Mouse (Mus musculus) erythroblast, embryonic 14.5 days (primary cell): ENCODE results near the gene Banp. TPM values are rescaled to one million over a fixed set of nuclear protein-coding genes. Genes with fewer than 3 reads are reported as not detected.

ENCODE experiments used
- H3K27me3 ChIP-seq: 2 replicates; pipeline ENCODE4 v1.6.1; 2012; ENCODE audit warnings: inconsistent platforms; ENCODE audit not compliant: control insufficient read depth
- H3K36me3 ChIP-seq: 2 replicates; pipeline ENCODE4 v1.6.1; 2012; ENCODE audit warnings: mild to moderate bottlenecking, inconsistent platforms; ENCODE audit not compliant: control insufficient read depth
- H3K4me1 ChIP-seq: 2 replicates; pipeline ENCODE4 v1.6.1; 2012; ENCODE audit warnings: inconsistent platforms; ENCODE audit not compliant: control insufficient read depth
- H3K4me3 ChIP-seq: replicated peaks from 2 replicates; pipeline ENCODE3; 2012; ENCODE audit warnings: moderate library complexity, mild to moderate bottlenecking, inconsistent platforms
- H3K9me3 ChIP-seq: 2 replicates; pipeline ENCODE4 v1.6.1; 2012; ENCODE audit warnings: low read length, inconsistent platforms, mixed read lengths; ENCODE audit not compliant: control insufficient read depth
- GATA1 ChIP-seq: IDR thresholded peaks from 2 replicates; pipeline ENCODE4 v1.6.1; 2012; ENCODE audit warnings: low read length, inconsistent platforms, mixed read lengths
- TAL1 ChIP-seq: IDR thresholded peaks from 3 replicates; pipeline ENCODE4 v1.6.1; 2012; ENCODE audit warnings: low read length, inconsistent platforms, mixed read lengths
- polyA plus RNA-seq: library from polyadenylated mRNA; stranded (reverse); fragments of >175 nt; gene quantifications from 2 replicates; pipeline ENCODE4 v1.2.3, GENCODE M21; 2012

Banp gene
- polyA plus RNA-seq, 1 experiment = 8.0 TPM

DNA sequence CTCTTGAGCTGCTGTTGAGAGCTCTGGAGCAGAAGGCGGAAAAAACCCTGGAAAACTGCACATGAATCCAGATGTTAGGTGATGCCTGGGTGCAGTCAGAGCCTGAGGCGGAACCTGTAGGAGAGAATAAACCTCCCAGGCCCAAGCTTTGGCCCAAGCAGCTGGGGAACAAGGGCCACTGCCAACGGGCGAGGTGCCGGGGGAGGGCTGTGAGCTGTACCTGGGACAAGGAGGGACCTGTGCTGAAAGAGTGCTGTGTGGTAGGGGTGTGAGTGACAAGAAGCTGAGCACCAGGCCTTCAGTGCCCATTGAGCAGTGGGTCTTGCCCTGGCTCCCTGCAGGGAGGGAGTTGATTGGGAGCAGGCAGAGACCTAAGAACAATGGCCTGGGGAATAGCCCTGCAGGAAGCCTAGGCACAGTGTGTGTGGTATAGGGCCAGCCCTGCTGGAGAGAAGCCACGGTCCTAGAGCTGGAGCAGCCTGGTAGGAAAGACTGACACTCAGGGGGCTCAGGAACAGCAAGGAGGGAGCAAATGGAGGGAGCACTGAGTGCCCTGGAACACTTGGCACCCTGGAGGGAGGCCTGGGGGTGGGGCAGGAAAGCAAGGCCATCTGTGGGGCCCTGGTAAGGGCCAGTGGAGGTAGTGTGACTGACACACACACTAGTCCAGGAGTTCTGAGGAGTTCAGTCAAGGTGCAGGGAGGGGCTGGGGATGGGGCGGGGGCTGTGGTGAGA, 17.3 kb downstream of the Banp start:
- Histone ChIP-seq H3K27me3 (no peaks in the 10 kb centered on the region), H3K9me3 (no peaks in the 10 kb centered on the region), H3K36me3 (peaks cover 34% of the 10 kb centered on the region), H3K4me3 (no peak overlapping the region), H3K4me1 (peaks cover 43% of the 10 kb centered on the region)
- TF ChIP-seq GATA1 = no peak
- TF ChIP-seq TAL1 = no peak

DNA sequence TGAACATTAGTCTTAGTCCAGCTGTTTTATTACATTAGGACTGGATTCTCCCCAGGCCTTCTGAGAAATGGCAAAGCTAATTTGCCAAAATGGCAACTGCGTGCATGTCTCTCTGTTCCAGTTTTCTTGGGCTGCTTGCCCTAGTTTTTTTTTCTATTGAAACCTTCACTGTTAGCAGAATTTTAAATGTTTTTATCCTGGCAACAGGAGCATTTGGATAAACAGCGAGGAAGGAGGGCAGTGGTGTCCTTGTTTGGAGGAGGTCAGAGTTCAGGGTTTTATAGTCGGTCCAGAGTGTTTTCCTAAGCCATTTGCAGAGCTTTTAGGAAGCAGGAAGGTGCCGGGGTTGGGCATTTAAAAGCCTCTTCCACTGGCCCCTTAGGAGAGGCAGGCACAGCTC, 18.4 kb downstream of the Banp start:
- Histone ChIP-seq H3K9me3 (no peaks in the 10 kb centered on the region), H3K27me3 (no peaks in the 10 kb centered on the region), H3K4me3 (no peak overlapping the region), H3K4me1 (peaks cover 38% of the 10 kb centered on the region), H3K36me3 (peaks cover 36% of the 10 kb centered on the region)
- TF ChIP-seq TAL1 (no peak), GATA1 (no peak)

DNA sequence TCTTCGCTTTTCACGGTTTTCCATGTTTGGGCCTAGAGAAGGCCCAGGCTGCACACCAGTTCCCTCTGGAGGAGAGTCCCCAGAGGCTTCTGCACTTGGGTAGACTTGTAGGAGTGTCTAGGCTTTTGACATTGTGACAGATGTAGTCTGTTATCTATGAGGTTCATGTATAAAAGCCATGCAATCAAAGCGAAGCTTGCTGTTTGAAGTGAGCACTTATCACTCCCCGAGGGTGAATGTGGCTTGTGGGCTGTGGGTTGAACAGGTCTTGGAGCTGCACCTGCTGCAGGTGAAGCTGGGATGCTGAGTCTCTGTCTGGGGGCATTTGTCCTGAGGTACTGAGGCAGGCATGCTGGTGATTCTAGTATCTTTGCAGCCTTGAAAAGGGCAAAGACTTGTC, 19.0 kb downstream of the Banp start:
- TF ChIP-seq GATA1 (no peak), TAL1 (no peak)
- Histone ChIP-seq H3K36me3 (peaks cover 35% of the 10 kb centered on the region), H3K4me3 (no peak overlapping the region), H3K27me3 (no peaks in the 10 kb centered on the region), H3K9me3 (no peaks in the 10 kb centered on the region), H3K4me1 (peaks cover 38% of the 10 kb centered on the region)

DNA sequence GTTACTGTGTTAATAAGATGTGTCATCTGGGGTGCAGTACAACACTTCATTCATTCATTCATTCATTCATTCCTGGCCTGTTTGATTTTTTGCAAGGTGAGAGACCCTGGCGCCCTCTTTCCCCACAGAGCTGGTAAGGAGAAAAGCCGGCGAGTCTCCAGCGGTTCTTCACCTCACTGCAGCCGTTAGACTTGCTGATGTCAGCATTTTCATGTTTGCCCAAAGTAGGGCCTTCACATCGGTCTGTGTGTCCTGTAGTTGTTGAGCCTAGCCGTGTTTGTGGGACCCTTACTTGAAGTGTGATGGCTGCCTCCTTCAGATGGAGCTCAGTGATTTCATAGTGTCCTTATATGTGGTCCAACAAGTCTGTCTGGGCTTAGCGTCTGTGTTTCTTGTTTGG, 20.7 kb downstream of the Banp start:
- peaks cover 45% of the 10 kb centered on the region for H3K36me3 ChIP-seq
- no peaks in the 10 kb centered on the region for H3K27me3 ChIP-seq
- no peaks in the 10 kb centered on the region for H3K9me3 ChIP-seq
- H3K4me3 ChIP-seq = no peak overlapping the region
- TF ChIP-seq TAL1 = no peak
- no peak for TF ChIP-seq GATA1
- H3K4me1 ChIP-seq = peaks cover 36% of the 10 kb centered on the region

DNA sequence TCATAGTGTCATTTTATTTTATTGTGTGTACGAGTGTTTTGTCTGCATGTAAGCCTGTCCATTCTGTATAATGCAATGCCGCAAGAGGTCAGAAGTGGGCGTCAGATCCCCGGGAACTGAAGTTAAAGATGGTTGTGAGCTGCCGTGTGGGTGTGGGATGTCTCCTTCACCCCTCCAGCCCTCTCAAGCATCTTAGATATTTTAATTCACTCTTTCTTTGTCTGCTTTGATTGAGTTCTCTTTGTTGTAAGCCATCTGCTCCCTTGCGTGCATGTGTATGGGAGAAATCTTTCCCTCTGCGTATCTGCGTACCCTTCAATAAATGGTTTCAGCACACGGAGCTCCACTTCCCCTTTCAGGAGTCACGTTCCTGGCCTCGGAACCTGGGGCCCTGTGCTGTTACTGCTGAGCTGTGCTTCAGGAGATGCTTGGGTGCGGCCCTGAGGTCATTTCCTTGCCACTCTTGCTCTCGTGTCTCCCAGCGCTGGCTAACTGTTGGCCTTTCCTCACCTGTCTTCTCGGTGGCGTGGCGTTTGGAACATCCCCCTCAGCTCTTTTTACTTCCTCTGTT, 22.0 kb downstream of the Banp start:
- TF ChIP-seq TAL1 (no peak), GATA1 (no peak)
- H3K9me3 ChIP-seq = no peaks in the 10 kb centered on the region
- peaks cover 54% of the 10 kb centered on the region for H3K36me3 ChIP-seq
- no peaks in the 10 kb centered on the region for H3K27me3 ChIP-seq
- H3K4me1 ChIP-seq = peaks cover 26% of the 10 kb centered on the region
- no peak overlapping the region for H3K4me3 ChIP-seq

DNA sequence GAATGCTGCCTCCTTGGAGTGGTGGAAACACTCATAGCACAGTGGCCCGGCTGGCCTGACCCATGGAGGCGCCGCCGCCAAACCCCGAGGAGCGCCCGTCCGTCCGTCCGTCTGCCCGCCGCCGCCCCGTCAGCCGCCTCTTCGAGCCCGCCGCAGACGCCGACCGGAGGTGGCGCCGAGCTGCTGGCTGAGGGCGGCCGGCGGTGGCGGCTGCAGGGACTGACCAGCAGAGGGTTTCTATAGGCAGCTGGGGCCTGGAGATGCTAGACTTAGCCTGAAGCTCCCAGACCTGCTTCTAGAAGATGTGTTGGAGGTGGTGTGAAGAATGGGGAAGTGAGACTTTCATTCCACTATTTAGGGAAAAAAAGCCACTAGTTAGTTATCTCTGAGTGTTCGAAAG, 24.4 kb downstream of the Banp start:
- TF ChIP-seq GATA1 (no peak), TAL1 (no peak)
- Histone ChIP-seq H3K27me3 (no peaks in the 10 kb centered on the region), H3K4me1 (peaks cover 6% of the 10 kb centered on the region), H3K9me3 (no peaks in the 10 kb centered on the region), H3K36me3 (peaks cover 73% of the 10 kb centered on the region), H3K4me3 (no peak overlapping the region)

DNA sequence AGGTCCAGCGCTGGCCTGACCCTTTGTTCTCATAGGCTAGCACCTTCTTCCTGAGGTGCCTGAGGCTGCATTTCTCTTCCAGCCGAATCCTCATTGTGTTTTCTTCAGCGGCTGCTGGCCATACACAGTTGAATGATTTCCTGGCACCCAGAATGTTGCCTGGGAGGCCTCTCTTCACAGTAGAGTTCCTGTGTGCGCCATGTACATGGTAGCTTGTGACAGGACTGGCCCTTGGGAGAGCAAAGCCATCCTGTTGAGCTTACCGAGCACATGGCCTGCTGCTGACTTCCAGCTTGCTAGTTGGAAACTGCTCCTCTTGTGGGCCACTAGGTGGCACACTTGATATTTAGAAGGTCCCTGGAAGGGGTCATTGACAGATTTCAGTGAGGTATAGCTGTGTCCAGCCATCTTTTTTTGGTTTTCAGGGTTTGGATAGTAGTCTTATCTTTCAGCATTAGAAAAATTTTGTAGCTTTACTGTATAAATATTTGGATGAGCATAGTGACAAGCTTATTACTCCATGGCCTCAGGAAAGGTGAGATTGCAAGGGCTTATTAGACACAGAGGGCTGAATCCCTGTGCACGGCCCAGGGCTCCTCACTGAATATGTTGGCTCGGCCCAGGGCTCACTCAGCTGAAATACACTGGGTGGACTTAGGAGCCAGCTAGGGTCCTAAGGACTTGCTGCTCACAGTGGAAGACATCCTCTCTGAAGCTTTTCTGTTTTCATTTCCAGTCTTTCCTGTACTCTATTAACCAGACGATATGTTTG, 28.5 kb downstream of the Banp start:
- H3K4me3 ChIP-seq = no peak overlapping the region
- no peaks in the 10 kb centered on the region for H3K4me1 ChIP-seq
- no peaks in the 10 kb centered on the region for H3K9me3 ChIP-seq
- peaks cover 91% of the 10 kb centered on the region for H3K36me3 ChIP-seq
- no peaks in the 10 kb centered on the region for H3K27me3 ChIP-seq
- no peak for TF ChIP-seq TAL1
- TF ChIP-seq GATA1 = no peak

DNA sequence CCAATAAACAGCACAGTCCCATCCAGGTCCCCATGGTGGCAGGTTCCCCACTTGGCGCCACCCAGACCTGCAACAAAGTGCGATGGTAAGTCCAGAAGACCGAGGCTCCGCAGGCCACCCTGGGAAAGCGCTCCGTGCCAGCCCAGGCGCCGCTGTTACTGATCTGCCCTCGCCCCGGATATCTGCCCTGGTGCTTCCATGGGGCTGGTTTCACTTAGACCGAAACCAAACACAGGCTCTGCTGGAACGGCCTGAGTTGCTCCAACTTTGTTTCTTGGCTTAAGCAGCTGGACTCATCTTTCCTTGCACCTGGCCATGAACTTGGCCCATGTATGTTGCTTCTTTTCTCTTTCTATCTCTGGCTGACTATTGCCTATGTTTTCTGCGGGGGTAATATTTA, 29.1 kb downstream of the Banp start:
- no peak for TF ChIP-seq GATA1
- no peak for TF ChIP-seq TAL1
- H3K4me3 ChIP-seq = no peak overlapping the region
- H3K36me3 ChIP-seq = peaks cover 97% of the 10 kb centered on the region
- no peaks in the 10 kb centered on the region for H3K9me3 ChIP-seq
- H3K27me3 ChIP-seq = no peaks in the 10 kb centered on the region
- no peaks in the 10 kb centered on the region for H3K4me1 ChIP-seq

DNA sequence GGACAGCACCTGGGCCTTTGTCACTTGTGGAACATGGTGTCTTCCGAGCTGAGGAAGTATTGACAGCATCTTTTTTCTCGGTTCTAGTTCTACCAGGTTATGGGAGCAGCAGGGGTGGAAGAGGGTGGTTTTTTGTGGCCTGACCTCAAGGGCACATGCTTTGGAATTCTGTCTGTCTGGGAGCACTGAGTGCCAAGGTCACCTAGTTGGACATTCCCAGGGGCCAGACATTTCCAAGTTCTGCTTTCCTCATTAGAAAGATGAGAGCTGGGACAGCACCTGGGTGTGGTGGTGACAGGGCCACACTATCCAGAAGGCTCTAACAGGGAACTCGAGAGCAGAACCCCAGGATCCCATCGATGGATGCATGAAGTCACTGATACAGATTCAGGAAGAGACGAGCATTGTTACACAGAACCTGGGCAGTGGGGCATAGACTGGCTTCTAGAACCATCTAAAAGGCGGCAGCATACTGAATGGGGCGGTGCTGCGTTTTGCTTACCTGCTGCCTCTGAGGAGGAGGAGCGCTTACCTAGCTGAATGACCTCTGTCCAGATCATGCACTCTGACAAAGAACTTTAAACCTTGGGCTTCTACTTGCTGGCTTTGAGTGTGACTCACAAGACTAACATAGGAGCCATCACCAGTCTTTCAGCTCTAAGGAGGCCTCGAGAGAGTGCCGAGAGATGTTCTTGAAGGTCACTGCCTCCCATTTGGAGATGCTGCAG, 31.4 kb downstream of the Banp start:
- TF ChIP-seq GATA1 (no peak), TAL1 (no peak)
- no peaks in the 10 kb centered on the region for H3K4me1 ChIP-seq
- H3K36me3 ChIP-seq = peaks cover 98% of the 10 kb centered on the region
- H3K4me3 ChIP-seq = no peak overlapping the region
- H3K9me3 ChIP-seq = no peaks in the 10 kb centered on the region
- no peaks in the 10 kb centered on the region for H3K27me3 ChIP-seq
